Mouse (Mus musculus): ENCODE results near the gene Ap1s1. TPM values are rescaled to one million over a fixed set of nuclear protein-coding genes. Genes with fewer than 3 reads are reported as not detected.

Ap1s1 gene
- polyA plus RNA-seq, 1 experiment from 2014 or later = 188 TPM

- H3K4me1 ChIP-seq (replicated peaks; ENCODE audit: control insufficient read depth, insufficient read depth, low read length) = peaks cover 22% of the 10 kb centered on the region
- peak overlapping the region; percentile 40 for H3K4me3 ChIP-seq (ENCODE audit: low read depth, low read length)
- H3K27ac ChIP-seq (ENCODE audit: low read depth) = no peak overlapping the region
- H3K27me3 ChIP-seq (replicated peaks; ENCODE audit: control insufficient read depth, insufficient read depth, low read length) = peaks cover 46% of the 10 kb centered on the region
- H3K36me3 ChIP-seq (ENCODE audit: control insufficient read depth, insufficient read depth, low read length) = peaks cover 25% of the 10 kb centered on the region
- WGBS = under 1% methylated on average over 49 of the region's 49 CpGs
- peak overlapping the region; percentile 13; the same call in 1 of the 2 replicates for H3K9ac ChIP-seq (ENCODE audit: low read length)
- ATAC-seq (replicated peaks; ENCODE audit: low FRiP score, low TSS enrichment, low read depth) (peak; percentile 77), DNase-seq (ENCODE audit: low spot score) (peak; percentile 95)
- H3K9me3 ChIP-seq (ENCODE audit: control insufficient read depth, low read length) = no peaks in the 10 kb centered on the region
- peak overlapping the region; percentile 98 for H3K4me2 ChIP-seq (ENCODE audit: low read length)
These were observed 13.3 kb downstream of the Ap1s1 start for GRCm38 (mm10) chr5:137032641-137033074.

DNA sequence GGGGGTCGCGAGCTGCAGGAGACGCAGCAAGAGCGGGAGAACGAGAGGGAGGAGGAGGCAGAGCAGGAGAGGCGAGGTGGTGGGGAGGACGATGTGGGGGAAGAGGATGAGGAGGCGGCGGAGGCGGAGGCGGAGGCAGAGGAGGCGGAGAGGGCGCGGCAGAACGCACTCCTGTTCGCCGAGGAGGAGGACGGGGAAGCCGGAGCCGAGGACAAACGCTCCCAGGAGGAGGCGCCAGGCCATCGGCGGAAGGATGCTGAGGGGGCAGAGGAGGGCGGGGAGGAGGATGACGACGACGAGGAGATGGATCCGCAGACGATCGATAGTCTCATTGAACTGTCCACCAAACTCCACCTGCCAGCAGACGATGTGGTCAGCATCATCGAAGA is 13.9 kb downstream of the Ap1s1 start:
- under 1% methylated on average over 33 of the region's 33 CpGs for WGBS
- H3K27me3 ChIP-seq (replicated peaks; ENCODE audit: control insufficient read depth, insufficient read depth, low read length) = peaks cover 50% of the 10 kb centered on the region
- DNase-seq (ENCODE audit: low spot score) = no peak
- ATAC-seq (replicated peaks; ENCODE audit: low FRiP score, low TSS enrichment, low read depth) = no peak
- H3K27ac ChIP-seq (ENCODE audit: low read depth) = no peak overlapping the region
- H3K4me1 ChIP-seq (replicated peaks; ENCODE audit: control insufficient read depth, insufficient read depth, low read length) = peaks cover 22% of the 10 kb centered on the region
- H3K4me3 ChIP-seq (ENCODE audit: low read depth, low read length) = peak overlapping the region; percentile 40
- H3K36me3 ChIP-seq (ENCODE audit: control insufficient read depth, insufficient read depth, low read length) = peaks cover 18% of the 10 kb centered on the region
- no peaks in the 10 kb centered on the region for H3K9me3 ChIP-seq (ENCODE audit: control insufficient read depth, low read length)
- peak overlapping the region; percentile 98 for H3K4me2 ChIP-seq (ENCODE audit: low read length)
- H3K9ac ChIP-seq (ENCODE audit: low read length) = no peak overlapping the region; the same call in 1 of the 2 replicates

- peak overlapping the region; percentile 40 for H3K4me3 ChIP-seq (ENCODE audit: low read depth, low read length)
- DNase-seq (ENCODE audit: low spot score) = peak; percentile 74
- H3K4me2 ChIP-seq (ENCODE audit: low read length) = peak overlapping the region; percentile 98
- H3K36me3 ChIP-seq (ENCODE audit: control insufficient read depth, insufficient read depth, low read length) = peaks cover 12% of the 10 kb centered on the region
- H3K4me1 ChIP-seq (replicated peaks; ENCODE audit: control insufficient read depth, insufficient read depth, low read length) = peaks cover 22% of the 10 kb centered on the region
- WGBS = under 1% methylated on average over 78 of the region's 78 CpGs
- H3K9me3 ChIP-seq (ENCODE audit: control insufficient read depth, low read length) = no peaks in the 10 kb centered on the region
- no peak overlapping the region for H3K9ac ChIP-seq (ENCODE audit: low read length)
- no peak for ATAC-seq (replicated peaks; ENCODE audit: low FRiP score, low TSS enrichment, low read depth)
- H3K27me3 ChIP-seq (replicated peaks; ENCODE audit: control insufficient read depth, insufficient read depth, low read length) = peaks cover 57% of the 10 kb centered on the region
- H3K27ac ChIP-seq (ENCODE audit: low read depth) = no peak overlapping the region
These were observed 14.6 kb downstream of the Ap1s1 start for GRCm38 (mm10) chr5:137031076-137032032.

GRCm38 (mm10) chr5:137030416-137030810 is 15.5 kb downstream of the Ap1s1 start:
- Histone ChIP-seq H3K9ac (ENCODE audit: low read length) (no peak overlapping the region), H3K27ac (ENCODE audit: low read depth) (no peak overlapping the region), H3K9me3 (ENCODE audit: control insufficient read depth, low read length) (no peaks in the 10 kb centered on the region), H3K4me2 (ENCODE audit: low read length) (peak overlapping the region; percentile 49; the same call in 1 of the 2 replicates), H3K4me3 (ENCODE audit: low read depth, low read length) (no peak overlapping the region), H3K4me1 (replicated peaks; ENCODE audit: control insufficient read depth, insufficient read depth, low read length) (peaks cover 22% of the 10 kb centered on the region), H3K36me3 (ENCODE audit: control insufficient read depth, insufficient read depth, low read length) (peaks cover 4% of the 10 kb centered on the region; the same call in 1 of the 2 replicates), H3K27me3 (replicated peaks; ENCODE audit: control insufficient read depth, insufficient read depth, low read length) (peaks cover 66% of the 10 kb centered on the region)
- DNase-seq (ENCODE audit: low spot score) (no peak), ATAC-seq (replicated peaks; ENCODE audit: low FRiP score, low TSS enrichment, low read depth) (no peak; the same call in 1 of the 2 replicates)
- 11% methylated on average over 22 of the region's 22 CpGs for WGBS

DNA sequence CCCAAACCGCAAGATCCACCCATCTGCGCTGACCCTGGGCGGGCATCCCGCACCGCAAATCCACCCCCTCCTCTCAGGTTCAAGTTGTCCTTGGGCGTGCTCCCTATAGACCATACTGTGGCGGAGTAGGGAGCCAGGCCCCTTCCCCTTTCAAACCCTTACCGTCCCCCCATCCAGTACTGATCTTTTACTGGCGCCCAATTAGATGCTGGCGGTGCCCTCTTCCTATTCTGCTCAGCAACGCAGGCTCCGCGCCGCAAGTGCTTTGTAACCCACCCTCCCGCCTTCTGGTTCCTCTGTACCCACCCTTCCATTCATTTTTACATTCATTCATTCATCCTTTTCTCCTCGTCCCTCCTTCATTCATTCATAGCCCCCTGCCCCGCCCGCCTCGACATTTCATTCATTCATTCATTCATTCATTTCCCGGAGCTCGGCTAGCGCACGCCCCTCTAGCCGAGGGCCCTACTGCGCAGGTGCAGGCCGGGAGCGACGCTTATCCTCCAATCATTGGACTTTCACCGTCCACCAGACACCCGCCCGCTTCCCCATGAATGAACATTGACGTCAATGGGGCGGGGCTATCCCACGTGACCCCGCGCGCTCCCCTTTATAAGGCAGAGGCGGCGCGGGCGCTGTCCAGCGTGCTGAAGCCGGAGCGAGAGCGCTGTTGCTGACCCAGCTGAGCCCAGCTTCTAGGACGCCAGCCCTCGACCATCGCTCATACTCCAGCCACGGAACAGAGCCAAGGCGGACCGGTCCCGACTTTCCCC is 16.1 kb downstream of the Ap1s1 start:
- Histone ChIP-seq H3K27ac (ENCODE audit: low read depth) (no peak overlapping the region), H3K9ac (ENCODE audit: low read length) (no peak overlapping the region), H3K4me2 (ENCODE audit: low read length) (peak overlapping the region; percentile 49), H3K9me3 (ENCODE audit: control insufficient read depth, low read length) (no peaks in the 10 kb centered on the region), H3K36me3 (ENCODE audit: control insufficient read depth, insufficient read depth, low read length) (no peaks in the 10 kb centered on the region), H3K27me3 (replicated peaks; ENCODE audit: control insufficient read depth, insufficient read depth, low read length) (peaks cover 72% of the 10 kb centered on the region), H3K4me3 (ENCODE audit: low read depth, low read length) (peak overlapping the region; percentile 34), H3K4me1 (replicated peaks; ENCODE audit: control insufficient read depth, insufficient read depth, low read length) (peaks cover 22% of the 10 kb centered on the region)
- WGBS = under 1% methylated on average over 52 of the region's 52 CpGs
- peak; percentile 66 for ATAC-seq (replicated peaks; ENCODE audit: low FRiP score, low TSS enrichment, low read depth)
- peak; percentile 100 for DNase-seq (ENCODE audit: low spot score)

DNA sequence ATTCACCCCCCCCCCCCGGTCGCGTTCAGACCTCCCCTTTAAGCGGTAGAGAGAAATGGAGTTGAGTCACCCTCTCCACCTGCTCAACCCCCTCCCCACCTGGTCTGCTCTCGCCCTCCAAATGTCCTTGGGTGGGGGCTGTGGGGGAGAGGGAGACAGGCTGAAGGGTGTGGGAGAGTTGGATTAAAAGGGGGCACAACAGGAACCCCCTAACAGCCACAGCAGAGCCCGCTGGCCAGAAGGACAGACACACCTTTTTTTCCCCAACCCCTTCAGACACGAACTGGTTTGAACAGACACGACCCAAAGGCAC is 16.7 kb downstream of the Ap1s1 start:
- Histone ChIP-seq H3K4me1 (replicated peaks; ENCODE audit: control insufficient read depth, insufficient read depth, low read length) (peaks cover 22% of the 10 kb centered on the region), H3K4me3 (ENCODE audit: low read depth, low read length) (0 out of 2 replicates have a peak overlapping the region, but pooled peaks have one; percentile 34), H3K27me3 (replicated peaks; ENCODE audit: control insufficient read depth, insufficient read depth, low read length) (peaks cover 78% of the 10 kb centered on the region), H3K27ac (ENCODE audit: low read depth) (no peak overlapping the region), H3K9me3 (ENCODE audit: control insufficient read depth, low read length) (no peaks in the 10 kb centered on the region), H3K36me3 (ENCODE audit: control insufficient read depth, insufficient read depth, low read length) (no peaks in the 10 kb centered on the region), H3K4me2 (ENCODE audit: low read length) (peak overlapping the region; percentile 49), H3K9ac (ENCODE audit: low read length) (no peak overlapping the region)
- no peak for DNase-seq (ENCODE audit: low spot score)
- WGBS = 2% methylated on average over 8 of the region's 8 CpGs
- no peak for ATAC-seq (replicated peaks; ENCODE audit: low FRiP score, low TSS enrichment, low read depth)

GRCm38 (mm10) chr5:137028561-137029272 is 17.2 kb downstream of the Ap1s1 start:
- no peaks in the 10 kb centered on the region for H3K9me3 ChIP-seq (ENCODE audit: control insufficient read depth, low read length)
- no peaks in the 10 kb centered on the region for H3K36me3 ChIP-seq (ENCODE audit: control insufficient read depth, insufficient read depth, low read length)
- no peak for ATAC-seq (replicated peaks; ENCODE audit: low FRiP score, low TSS enrichment, low read depth)
- peaks cover 22% of the 10 kb centered on the region for H3K4me1 ChIP-seq (replicated peaks; ENCODE audit: control insufficient read depth, insufficient read depth, low read length)
- WGBS = 8% methylated on average over 27 of the region's 29 CpGs
- no peak overlapping the region for H3K4me3 ChIP-seq (ENCODE audit: low read depth, low read length)
- DNase-seq (ENCODE audit: low spot score) = no peak
- H3K4me2 ChIP-seq (ENCODE audit: low read length) = no peak overlapping the region
- H3K27ac ChIP-seq (ENCODE audit: low read depth) = no peak overlapping the region
- H3K9ac ChIP-seq (ENCODE audit: low read length) = no peak overlapping the region
- peaks cover 82% of the 10 kb centered on the region for H3K27me3 ChIP-seq (replicated peaks; ENCODE audit: control insufficient read depth, insufficient read depth, low read length)

DNA sequence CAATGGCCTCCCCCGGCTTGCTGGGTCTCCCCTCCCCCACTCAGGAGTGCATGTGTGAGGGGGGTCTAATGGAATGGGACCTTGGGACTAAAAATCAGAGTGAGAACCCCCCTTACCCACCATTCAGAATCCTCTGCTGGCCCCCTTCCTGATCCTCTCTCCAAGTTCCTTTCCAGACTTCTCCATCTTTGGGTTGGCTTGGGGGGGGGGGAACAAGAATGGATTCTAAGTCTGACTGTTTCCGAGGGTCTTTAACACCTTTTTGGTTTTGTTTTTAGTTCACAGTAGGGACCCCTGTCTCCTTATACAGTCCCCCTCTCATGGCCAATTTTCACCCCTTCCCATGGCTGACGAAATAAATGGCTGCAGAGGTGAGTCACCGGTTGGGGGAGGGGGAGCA is 19.8 kb downstream of the Ap1s1 start, which contains the start of gene Vgf:
TSS of gene Vgf (plus strand) at position 301 of the 400 bp plus-strand sequence.
- Histone ChIP-seq H3K36me3 (ENCODE audit: control insufficient read depth, insufficient read depth, low read length) (no peaks in the 10 kb centered on the region), H3K4me3 (ENCODE audit: low read depth, low read length) (no peak within 1 kb of the TSS), H3K4me2 (ENCODE audit: low read length) (0 out of 2 replicates have a peak within 1 kb of the TSS, but pooled peaks have one; percentile 3), H3K9me3 (ENCODE audit: control insufficient read depth, low read length) (no peaks in the 10 kb centered on the region), H3K27ac (ENCODE audit: low read depth) (no peak within 1 kb of the TSS), H3K4me1 (replicated peaks; ENCODE audit: control insufficient read depth, insufficient read depth, low read length) (peaks cover 8% of the 10 kb centered on the region; the same call in 1 of the 2 replicates), H3K27me3 (replicated peaks; ENCODE audit: control insufficient read depth, insufficient read depth, low read length) (peaks cover 71% of the 10 kb centered on the region), H3K9ac (ENCODE audit: low read length) (no peak within 1 kb of the TSS)
- WGBS = 24% methylated on average over 4 of the region's 4 CpGs
- ATAC-seq (replicated peaks; ENCODE audit: low FRiP score, low TSS enrichment, low read depth) (no peak), DNase-seq (ENCODE audit: low spot score) (no peak)
